Mouse (Mus musculus): Measurements from ENCODE around the gene Wfdc21.

Wfdc21 gene

DNA sequence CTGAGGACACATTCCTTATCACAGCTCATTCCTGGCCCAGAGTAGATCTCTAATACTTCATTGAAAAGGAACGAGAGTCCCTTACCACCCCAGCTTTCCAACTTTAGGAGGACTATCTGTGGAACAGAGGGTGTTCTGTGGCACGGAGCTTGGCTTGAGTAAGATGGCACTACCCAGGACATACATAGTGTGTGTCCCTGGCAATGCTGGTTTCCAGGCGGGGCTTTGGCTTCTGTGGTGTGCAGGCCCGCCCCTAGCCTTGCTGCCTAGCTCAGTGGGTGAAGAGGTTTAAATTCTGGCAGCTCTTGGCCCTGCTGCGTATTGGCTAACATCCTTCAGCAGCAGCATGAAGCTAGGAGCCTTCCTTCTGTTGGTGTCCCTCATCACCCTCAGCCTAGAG lies at the start of gene Wfdc21:
Gene Wfdc21 (plus strand): TSS at position 260 of the 400 bp plus-strand sequence.
- no peak for DNase-seq

DNA sequence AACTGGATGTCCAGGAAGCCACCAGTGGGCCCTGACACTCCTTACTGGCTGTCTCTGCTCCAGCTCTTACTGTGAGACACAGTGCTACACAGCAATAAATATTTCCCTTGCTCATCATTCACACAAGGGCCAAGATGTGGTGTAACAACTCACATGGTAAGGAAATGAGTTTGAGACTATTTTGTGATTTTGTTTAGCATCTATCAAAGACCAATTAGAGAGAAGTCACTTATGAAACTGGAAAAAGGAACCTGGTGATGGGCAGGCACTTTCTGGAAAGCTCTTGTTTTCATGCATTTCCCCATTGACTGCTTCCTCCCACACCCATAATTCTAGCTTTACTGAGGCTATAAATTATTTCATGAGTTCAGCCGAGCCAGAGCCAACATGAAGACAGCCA lies 43.0 kb upstream of the Wfdc21 start, which contains the start of gene Wfdc17:
Gene Wfdc17 (plus strand): TSS at position 287 of the 400 bp plus-strand sequence.
- DNase-seq: no peak

DNA sequence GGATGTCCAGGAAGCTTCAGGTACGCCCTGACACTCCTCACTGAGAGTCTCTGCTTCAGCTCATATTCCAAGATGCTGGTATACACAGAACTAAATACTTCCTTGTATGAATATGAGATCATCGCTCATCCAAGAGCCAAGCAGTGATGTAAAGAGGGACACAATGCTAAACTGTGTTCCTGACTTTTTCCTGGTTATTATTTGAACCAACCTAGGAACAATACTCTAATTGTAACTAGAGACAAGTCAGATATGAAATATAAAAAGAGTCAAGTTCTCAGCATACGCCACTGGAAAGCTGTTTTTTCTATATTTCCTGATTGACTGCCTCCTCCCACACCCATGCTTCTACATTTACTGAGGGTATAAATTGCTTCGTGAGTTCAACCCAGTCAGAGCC lies 38.0 kb upstream of the Wfdc21 start, which contains the start of gene Wfdc18:
Gene Wfdc18 (plus strand): TSS at position 301 of the 400 bp plus-strand sequence.
- DNase-seq: no peak

DNA sequence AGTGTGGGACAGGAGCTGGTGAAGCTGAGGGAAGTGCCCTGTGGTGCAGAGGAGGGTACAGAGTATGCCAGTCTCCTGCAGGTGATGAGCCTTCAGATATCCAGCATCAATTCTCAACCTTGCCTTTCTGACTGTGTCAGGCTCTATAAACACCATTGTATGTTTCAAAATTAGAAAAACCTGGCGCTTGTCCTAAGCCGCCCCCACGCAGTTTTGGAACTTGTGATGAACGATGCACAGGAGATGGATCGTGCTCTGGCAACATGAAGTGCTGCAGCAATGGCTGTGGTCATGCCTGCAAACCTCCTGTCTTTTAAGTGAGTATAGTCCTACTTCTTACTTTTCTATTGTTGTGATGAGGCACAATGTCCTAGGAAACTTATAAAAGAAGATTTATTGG lies 37.1 kb upstream of the Wfdc21 start:
- no peak for DNase-seq

DNA sequence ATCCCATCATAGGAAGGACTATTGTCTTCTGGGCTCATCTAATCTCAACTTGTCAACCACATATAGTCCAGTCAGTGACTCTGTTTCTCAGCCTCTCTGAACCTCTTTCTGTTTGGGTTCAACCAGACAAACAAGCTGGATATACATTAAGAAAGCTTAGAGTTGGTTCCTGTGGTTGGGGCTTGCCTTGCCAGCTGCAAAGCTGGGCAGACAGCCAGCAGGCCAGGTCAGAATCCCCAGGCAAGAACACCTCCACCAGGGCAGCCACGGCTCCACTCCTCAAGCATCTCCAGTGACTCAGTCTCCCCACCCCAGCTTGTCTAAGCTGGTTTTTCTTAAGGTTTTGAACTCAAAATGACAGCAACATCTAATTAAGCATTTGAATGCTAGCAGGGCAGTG lies 34.1 kb upstream of the Wfdc21 start:
- DNase-seq: no peak

DNA sequence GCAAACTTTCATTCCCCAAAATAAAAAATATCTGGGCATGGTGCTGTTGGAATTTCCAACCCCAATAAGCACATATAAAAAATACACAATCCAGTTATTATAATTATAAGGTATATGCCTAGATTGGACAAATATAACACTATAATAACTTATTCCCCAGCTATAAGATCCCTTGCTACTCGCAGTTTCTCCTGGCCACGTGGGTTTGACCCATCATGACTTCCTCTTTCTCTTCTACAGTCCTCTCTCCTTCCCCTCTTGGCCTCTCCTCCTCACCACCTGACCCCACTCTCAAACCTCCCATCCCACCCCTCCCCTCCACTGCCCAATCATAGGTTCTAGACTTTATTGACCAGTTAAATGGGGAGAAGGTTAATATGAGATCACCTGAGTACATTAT lies 32.8 kb upstream of the Wfdc21 start:
- DNase-seq: no peak

DNA sequence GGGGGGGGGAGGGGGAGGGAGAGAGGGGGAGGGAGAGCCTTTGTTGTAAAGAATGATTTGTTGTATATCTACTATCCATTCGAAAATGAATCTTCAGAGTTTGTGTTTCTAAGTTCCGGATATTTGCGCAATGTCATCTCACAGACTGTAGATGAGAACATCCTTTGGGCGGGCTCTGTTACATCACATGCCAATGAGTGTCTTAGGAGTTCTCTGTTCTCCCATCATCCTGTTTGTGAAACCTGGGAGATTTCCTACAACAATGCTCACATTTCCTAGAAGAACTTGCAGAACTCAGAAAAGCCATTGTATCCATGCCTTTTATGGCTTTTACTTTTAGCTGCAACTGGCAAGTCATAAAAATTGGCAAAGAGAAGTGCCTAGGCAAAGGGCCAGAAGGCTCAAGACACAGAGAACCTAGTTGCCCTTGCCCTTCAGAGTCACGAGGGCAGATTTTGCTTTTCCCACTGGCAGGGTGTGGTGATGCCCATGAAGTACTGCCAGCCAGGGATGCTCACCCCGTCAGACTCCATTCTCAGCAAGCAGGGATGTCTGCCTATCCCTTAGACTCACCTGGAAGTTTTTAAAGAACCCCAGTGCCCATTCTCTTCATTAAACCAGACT lies 29.6 kb upstream of the Wfdc21 start:
- DNase-seq: no peak

DNA sequence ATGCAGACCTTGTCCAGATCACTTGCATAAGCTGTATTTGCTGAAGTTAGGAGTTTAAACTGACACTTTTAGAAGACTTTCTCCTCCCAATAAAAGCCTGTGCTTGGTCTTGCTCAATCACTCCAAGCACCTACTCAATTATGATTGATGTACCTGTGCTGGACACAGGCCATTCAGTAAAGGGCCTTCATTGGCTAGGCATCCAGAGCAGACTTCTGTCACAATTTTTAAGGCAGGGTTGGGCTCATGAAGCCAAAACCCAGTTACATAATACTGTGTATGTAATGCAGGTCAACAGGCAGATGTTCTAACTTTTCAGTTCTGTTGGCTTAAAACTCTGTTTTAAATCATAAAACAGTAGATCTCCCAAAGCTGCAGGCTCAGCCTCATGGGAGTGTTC lies 26.0 kb upstream of the Wfdc21 start:
- no peak for DNase-seq

DNA sequence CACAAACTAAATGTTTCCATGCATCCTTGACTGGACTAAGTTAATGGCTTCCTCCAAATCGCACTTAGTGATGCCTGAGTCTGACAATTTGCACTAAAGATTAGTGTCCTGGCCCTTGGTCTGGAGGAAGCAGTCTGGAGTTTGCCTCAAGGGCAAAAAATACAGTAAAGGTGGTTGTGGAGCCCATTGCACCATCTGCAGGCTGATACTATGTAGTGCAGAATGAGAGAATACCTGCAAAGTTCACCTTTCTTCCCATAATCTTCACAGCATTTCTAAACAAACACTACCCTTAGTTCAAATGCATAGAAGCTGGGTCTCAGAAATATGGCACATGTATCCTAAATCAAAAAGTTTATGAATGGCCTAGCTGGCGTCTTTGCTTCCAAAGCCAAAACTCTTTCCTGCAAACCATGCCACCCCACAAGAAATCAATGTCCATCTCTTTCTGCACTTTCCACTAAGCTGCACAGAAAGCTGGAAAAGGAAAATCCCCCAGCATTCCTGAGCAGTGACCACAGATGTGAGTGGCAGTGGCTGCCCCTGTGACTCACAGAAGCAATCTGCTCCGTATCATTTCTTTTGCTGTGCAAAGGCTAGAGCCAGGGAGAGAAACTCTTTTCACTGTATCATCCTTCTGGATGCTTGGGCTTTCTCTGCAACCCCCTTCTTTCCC lies 17.8 kb upstream of the Wfdc21 start:
- DNase-seq: no peak

DNA sequence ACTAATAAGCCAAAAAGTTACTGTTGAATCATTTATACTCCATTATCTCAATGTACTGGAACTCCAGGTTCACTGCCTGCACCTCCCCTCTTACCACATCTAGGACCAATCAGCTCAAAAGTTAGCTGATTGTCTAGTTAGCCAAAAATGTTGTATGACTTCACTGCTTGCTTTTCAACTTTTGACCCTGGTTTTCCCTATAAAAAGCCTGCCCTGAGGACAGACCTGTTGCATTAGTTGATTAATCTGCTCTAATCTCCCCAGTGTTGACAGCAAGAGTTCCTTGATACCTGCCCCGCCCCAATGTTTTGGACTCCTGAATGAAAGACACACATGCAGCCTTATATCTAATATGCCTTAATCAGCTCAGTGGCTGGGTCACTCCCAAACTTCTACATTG lies 15.6 kb upstream of the Wfdc21 start:
- DNase-seq: no peak

DNA sequence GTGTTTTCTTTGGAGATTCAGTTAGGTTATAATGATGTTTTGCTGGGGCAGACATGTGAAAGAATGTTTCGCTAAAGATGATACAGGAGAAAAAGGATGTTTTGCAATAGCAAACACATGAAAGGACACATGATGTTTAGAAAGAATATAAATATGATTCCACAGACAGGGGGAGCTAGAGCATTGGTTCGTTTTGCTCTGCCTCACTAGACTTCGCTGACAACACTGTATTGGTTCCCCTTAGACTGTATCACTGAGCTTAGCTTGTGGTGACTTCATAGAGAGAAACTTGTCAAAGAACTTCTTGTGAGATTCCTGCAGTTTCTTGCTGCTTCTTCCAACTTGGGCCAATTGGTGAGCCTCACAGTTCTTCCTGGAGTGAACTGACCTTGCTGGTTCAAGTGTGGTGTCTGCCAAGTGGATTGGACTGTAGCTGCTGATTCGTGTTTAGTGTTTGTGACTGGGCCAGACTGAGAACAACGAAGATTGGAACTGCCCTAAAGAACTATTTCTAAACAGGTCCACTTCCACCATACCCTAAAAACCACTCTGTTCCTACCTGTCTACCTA lies 13.6 kb upstream of the Wfdc21 start:
- DNase-seq: no peak

DNA sequence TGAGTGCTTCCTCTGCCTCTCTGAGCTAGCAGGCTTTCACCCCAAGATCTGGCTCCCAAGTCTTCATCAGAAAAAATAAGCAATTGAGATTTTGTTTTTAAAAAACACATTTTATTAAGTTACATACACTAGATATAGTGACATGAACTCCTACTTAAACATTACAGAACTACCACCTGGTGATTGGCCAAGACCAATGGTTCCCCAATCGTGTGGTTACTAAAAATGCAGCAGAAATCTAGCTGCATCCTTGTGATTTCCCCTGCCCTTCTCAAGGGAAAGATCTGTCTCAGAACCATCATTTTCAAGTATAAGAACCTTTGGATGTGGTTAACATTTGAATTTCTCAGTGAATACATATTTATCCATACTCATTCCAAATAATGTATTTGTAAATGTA lies 12.5 kb upstream of the Wfdc21 start:
- no peak for DNase-seq

DNA sequence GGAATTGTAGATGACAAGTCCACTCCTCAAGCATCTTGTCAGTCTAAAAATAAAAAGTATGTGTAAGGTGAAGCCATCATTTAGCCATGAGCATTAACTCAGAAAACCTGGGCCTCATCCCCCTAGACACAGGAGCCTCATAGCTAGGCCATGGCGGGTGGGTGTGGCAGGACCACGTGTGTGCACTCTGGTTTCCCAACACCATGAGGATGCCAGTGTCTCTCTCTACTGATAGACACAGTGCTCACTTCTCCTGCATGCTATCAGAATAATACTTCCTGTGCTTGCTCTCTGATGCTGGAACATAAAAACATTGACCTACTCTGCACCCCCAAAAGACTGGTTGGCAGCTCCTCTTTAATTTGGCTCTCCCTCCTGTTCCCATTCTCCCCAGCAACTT lies 10.9 kb upstream of the Wfdc21 start:
- DNase-seq: no peak

DNA sequence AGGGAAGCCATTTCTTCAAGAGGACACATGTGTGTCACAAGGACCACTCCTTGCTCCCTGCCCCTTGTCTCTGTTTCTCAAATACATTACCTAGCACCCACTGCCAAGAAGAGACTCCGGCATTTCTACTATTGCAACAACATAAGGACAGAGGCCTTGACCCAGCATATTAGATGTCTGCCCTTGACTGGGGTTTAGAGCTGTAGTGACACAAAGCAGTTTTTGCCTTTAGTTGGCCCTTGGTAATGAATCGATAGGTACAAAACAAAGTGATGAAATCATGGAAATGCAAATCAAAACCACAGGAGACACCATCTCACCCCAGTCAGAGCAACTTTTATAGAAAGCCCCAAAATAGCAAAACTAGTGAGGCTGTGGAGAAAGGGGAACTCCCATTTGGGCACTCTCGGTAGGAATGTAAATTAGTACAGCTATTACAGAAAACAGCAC lies 9.6 kb upstream of the Wfdc21 start:
- no peak for DNase-seq

DNA sequence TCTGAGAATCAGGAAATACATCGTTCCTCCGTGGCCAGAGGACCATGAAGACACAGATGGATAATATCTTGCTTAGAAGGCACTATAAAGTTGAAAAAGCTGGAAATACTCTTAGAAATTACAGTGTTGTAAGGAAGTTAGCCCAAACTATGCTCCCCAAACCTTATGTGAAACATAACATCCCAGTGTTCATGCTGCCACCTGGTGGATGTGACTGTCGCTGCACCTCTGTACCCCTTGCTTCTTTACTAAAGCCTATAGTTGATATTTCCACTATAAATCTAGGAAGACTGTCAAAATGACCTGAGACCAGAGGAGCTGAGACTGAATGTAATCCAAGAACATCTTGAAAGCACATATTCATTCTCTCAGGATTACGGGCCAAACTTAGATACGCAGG lies 7.5 kb upstream of the Wfdc21 start:
- peak; percentile 46 for DNase-seq

DNA sequence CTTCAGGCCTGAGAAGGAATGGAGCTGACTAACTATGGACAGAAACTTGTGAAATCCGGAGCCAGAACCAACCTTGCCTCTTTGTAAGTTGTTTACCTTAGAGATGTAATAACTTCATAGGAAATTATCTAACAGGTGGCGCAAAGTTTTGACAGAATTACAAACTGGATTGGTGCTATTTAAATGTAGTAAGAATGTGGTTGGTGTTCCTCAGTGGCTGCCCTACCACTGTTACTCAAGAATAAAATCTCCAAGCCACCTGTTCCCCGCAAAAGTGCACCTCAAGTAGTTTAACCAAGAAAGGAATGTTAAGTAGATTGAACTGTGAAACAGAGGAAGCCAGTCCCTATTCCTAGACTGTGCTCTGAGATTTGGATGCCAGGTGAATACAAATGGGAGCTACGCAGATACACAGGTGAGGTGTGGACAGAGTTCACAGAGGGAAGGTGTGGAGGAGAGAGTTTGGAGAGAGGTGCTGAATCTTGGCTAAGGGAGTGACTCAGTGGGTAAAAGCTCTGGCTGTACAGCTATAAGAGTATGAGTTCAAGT lies 6.2 kb upstream of the Wfdc21 start:
- DNase-seq: no peak

DNA sequence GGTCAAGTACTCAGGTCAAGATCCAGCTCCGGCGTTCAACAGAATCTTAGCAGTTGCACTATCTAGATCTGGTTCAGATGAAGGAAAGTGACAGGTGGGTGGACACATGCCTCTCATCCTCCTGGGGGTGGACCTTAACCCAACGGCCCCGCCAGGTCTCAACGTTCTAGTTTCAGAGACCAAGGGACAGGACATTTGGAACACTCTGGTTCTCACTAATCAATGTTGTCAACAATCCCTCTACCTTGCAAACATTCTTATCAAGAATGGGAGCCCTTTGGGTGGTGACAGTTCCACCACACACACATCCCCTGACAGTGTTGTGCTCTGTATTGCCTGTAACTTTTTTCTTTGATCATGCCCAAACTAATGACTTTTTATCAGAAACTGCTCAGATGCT lies 4.9 kb upstream of the Wfdc21 start:
- no peak for DNase-seq

DNA sequence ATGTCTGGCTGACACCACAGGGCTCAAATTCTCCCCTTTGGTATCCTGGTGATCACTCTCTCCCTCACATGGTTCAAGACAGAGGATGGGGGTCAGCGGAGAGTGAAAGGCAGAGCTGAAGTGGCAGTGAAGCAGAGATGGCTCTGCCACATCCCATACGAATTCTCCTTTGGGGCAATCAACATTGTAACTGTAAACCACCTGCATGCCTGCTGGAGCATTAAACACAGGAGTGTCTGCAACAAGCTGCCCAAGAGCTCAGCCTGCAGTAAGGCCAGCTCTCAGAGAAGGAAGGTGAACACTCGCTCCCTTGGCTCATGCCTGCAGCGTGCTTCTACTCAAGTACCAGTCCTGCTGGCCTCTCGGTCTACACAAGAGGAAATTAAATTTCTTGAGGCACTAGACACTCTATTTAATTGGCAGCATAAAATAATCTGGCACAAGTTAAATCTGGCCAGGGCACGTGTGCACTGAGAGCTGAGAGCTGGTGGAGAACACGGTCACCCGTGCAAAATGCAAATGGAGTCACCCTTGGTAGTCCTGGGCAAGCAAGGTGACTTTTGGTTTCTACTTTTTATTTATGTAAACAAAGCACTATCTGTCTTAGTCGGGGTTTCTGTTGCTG lies 3.9 kb upstream of the Wfdc21 start:
- no peak for DNase-seq

DNA sequence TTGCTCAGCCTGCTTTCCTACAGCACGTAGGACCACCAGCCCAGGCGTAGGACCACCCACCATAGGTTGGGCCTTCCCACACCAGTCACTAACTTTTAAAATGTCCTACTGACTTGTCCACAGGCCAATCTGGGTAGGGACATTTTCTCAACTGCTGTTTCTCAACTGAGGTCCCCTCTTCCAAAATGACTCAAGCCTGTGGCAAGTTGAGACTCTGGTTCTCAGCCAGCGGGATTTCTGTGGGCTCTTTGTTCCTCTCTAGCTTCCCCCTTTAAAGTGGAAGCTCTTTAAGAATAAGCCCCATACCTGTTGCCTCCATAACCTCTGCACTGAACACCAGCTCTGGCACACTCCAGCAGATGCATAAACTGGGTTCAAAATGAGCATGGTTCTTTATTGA lies 3.2 kb upstream of the Wfdc21 start:
- no peak for DNase-seq

DNA sequence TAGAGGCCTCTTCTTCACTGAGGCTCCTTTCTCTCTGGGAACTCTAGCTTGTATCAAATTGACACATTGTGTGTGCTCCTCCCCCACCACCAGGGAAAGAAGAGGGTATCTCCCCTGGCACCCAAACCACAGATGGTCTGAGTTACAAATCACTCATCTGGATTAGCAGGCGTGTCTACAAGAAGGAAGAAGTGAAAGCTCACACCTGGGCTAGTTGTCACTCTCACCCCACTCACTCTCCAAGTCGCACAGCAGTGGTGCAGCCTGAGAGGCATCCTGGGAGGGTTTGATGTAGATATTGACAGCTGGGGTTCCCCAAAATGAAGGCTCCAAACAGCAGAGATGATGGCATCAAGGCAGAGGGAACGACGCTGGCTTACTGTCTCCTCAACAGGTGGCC lies 588 bp upstream of the Wfdc21 start:
- no peak for DNase-seq

DNA sequence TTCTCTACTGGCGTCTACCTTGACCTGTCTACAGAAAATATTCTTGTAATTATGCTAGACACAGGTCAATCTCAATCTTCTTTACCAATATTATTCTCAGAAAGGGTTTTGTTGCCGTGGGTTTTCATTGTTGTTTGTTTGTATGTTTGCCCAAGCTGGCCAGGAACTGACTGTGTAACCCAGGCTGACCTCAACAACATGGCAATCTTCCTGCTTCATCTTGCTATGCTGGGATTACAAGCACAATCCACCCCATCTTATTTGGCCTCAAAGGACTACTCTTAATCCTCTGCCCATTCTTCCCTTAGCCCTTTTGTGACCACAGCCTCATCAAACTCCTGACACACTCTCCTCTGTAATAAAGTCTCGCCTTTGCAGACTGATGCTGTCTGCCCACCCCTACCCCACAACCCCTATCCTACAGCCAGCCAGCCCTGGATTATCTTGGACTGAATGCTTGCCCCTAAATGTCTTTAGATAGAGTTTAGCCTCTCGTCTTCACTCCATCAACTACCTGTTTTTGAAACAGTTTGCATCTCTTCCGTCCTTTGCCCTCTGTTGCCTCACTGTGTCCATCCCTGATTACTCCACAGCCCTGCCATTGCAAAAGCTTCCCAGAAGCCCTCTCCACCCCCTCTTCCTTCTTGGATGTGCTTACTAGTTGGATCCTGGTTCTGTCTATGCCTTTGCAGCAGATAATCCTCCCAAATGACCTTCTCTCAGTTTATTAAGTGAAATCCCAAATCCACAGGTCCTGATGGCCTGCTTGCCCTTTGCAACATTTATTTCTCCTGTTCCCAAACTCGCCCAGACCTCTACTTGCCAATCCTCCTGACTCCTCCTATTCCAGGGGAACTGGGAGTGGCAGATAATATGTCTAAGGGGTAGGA lies 881 bp downstream of the Wfdc21 start:
- no peak for DNase-seq

DNA sequence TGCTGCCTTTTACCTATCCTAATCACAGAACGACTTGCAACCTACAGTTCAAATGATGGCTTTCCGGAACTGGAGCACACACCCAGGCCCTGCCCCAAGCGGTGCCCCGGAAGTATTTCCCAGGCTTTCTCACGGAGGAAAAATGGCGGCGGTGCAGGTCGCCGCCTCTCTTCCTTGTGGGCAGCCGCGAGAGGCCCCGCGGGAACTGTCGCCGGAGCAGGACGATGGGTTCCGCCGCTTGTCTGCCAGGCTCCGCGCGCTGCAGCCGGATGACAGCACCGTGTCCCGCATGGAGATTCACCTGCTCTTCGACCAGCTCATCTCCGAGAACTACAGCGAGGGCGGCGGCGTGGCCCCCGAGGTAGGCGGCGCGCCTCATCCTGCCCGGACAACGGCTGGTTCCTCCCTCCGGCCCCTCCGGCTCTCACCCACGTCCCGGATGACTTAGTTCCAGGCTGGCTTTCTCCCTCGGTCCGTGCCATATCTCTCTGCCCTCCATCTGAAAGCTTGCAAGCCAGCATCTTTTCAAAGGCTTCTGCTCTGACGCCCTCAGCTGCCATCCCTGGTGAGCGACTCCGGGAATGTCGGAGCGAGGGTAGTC lies 6.9 kb downstream of the Wfdc21 start, which contains the start of gene Heatr6:
Gene Heatr6 (plus strand): TSS at position 116 of the 601 bp plus-strand sequence.
- DNase-seq: peak; percentile 92
